In the genomic region with DNA sequence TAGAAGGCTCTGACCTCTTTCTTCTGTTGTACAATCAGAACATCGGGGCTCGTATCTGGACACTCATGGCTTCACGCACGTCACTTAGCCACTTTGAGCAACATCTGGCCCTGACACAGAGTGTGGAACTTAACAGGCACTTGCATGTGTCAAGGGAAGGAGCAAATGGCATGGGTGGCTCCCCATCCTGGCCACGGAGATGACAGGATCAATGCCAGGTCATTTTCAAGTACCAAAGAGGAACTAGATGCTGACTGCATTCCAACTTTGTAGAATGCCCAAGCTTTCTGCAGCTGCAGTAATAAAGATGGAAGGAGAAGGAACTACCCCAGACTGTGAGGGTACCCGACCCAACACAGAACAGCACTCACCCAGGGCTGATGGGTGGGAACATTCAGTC, we compare ENCODE assay signal across 24 mouse cellular contexts.
"Had no signal": no experiment of that assay in that cellular context is flagged by ENCODE, and none has a peak within 500 bp of the region (broad histone marks: within the 10 kb centered on the region; RNA-seq: fewer than 3 reads in every experiment).

No protein-coding gene starts in this region.

- H3K27me3 ChIP-seq: heart, embryonic 13.5 days; heart, embryonic 15.5 days; hindbrain, embryonic 13.5 days; hindbrain, embryonic 15.5 days; limb, embryonic 12.5 days had no signal

- H3K4me2 ChIP-seq: heart, embryonic 11.5 days; heart, embryonic 13.5 days; heart, embryonic 15.5 days; hindbrain, embryonic 13.5 days; hindbrain, embryonic 15.5 days; limb, embryonic 12.5 days; liver, embryonic 11.5 days; liver, embryonic 13.5 days; liver, embryonic 15.5 days had no signal

- ATAC-seq: hindbrain, postnatal 0 days; intestine, embryonic 16.5 days had no signal

- H3K4me1 ChIP-seq: limb, embryonic 12.5 days; liver, embryonic 15.5 days had no signal

- H3K9me3 ChIP-seq: heart, embryonic 13.5 days; heart, embryonic 15.5 days; hindbrain, embryonic 13.5 days; hindbrain, embryonic 15.5 days; limb, embryonic 10.5 days; limb, embryonic 12.5 days; liver, embryonic 13.5 days; liver, embryonic 15.5 days had no signal

- H3K9ac ChIP-seq: heart, embryonic 13.5 days; heart, embryonic 15.5 days; hindbrain, embryonic 13.5 days; hindbrain, embryonic 15.5 days; limb, embryonic 12.5 days; liver, embryonic 13.5 days; liver, embryonic 15.5 days had no signal

- H3K27ac ChIP-seq: heart, adult 2 months; heart, embryonic 13.5 days; heart, embryonic 15.5 days; hindbrain, embryonic 13.5 days; hindbrain, embryonic 15.5 days; hindbrain, postnatal 0 days; layer of hippocampus, adult 2 months; left cerebral cortex, adult 2 months; limb, embryonic 10.5 days; limb, embryonic 12.5 days; liver, embryonic 13.5 days; liver, embryonic 15.5 days had no signal

- H3K4me3 ChIP-seq: heart, adult 2 months; heart, embryonic 13.5 days; heart, embryonic 15.5 days; hindbrain, embryonic 13.5 days; hindbrain, embryonic 15.5 days; layer of hippocampus, adult 2 months; left cerebral cortex, adult 2 months; limb, embryonic 10.5 days; limb, embryonic 12.5 days; liver, embryonic 13.5 days; liver, embryonic 15.5 days had no signal

- DNase-seq: gastrocnemius, postnatal 14 days; gastrocnemius, postnatal 36 days; heart, adult 2 months; heart, postnatal 14 days; heart, postnatal 36 days; kidney, adult 11 months; kidney, adult 2 months; kidney, postnatal 10 days; kidney, postnatal 4 days; liver; liver, embryonic 13.5 days had no signal

- H3K36me3 ChIP-seq: heart, embryonic 13.5 days; heart, embryonic 15.5 days; hindbrain, embryonic 13.5 days; hindbrain, embryonic 15.5 days; limb, embryonic 10.5 days; limb, embryonic 12.5 days; liver, embryonic 13.5 days; liver, embryonic 15.5 days had no signal
